Mouse (Mus musculus) stomach, postnatal 0 days (tissue): ENCODE results near the gene Ubald1.

Experiments
- CTCF ChIP-seq: IDR thresholded peaks from 2 replicates; pipeline ENCODE4 v1.5.1; 2016; ENCODE audit warnings: antibody characterized with exemption, low read depth, mild to moderate bottlenecking, moderate library complexity
- EP300 ChIP-seq: optimal IDR thresholded peaks from 2 replicates; pipeline ENCODE3; 2016; ENCODE audit warnings: antibody characterized with exemption

DNA sequence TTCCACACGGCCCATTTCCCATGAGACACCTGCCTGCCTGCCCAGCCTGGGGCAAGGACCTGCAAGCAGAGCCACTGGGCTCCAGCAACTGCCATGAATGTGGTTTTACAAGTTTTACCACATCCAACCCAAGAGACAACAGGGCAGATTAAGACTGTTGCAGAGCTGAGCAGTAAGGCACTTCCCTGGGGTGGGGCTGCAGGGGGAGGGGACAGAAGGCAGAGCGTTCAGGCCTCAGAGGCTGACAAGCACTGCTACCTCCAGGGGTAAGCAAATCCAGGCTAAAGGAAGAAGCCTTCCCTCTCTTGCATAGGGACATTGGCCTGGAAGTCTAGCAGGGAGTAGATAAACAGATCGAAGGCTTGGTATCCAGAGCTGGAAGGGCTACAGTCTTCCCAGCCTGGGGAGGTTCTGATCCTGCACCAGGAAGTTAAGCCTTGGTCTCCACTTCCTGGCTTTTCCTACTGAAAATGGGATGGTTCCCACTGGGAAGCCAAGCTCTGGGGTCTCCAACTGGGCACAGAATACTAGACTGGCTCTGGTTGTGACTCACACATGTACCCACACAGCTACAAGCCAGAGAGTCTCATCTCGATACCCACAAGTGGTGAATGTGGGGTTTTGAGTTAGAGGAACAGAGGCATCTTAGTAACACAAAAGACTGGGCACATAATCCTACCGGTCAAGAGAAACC, 1.8 kb downstream of the Ubald1 start:
- peak; percentile 76 for TF ChIP-seq EP300
- no peak for TF ChIP-seq CTCF
